Mouse (Mus musculus) 416B (cell line): ENCODE results near the gene Olfr993.

Source experiments
- DNase-seq: peaks from one replicate; pipeline ENCODE4 v3.0.0; 2011; ENCODE audit warnings: low read depth

The Olfr993 gene

GRCm38 (mm10) chr2:85414777-85415176 lies at the start of gene Olfr993:
TSS of gene Olfr993 (minus strand) at chr2:85414877.
- no peak for DNase-seq

DNA sequence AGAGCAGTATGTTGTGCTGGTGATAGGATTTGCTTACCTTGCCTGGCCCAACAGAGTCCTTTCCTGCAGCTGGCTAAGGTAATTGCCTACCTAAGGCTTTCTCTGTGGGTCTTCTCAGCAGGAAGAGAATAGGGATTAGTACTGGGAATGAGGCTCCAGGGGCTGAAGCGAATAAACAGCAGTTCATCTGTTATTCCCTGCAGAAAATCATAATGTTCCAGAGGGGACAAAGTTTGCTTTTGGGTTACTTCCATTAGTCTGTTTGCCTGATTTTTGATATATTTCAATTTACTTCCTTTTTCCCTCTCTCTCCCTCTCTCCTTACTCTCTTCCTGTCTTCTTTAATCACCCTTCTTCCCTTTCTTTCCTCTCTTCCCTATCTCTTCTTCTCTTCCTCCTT lies 28.9 kb upstream of the Olfr993 start, which contains the start of gene Olfr995:
Gene Olfr995, minus strand, starts transcription at position 101 of the 400 bp plus-strand sequence.
- no peak for DNase-seq

DNA sequence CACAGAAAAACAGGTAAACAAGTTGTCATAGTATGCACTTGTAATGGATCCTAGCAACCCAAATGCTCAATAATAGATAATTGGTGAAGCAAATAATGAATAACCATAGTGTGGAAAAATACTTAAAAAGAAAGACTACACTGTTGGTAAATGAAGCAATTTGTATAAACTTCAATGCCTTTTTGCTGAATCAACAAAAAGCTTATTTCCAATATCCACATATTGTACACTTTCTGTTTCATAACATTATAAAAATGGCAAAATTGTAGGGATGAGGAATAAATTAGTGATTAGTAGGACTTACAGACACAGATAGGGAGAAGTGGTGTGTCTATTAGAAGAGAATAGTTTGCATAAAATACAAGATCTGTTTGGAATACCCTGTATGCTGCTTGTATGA lies 27.9 kb upstream of the Olfr993 start:
- DNase-seq: no peak

DNA sequence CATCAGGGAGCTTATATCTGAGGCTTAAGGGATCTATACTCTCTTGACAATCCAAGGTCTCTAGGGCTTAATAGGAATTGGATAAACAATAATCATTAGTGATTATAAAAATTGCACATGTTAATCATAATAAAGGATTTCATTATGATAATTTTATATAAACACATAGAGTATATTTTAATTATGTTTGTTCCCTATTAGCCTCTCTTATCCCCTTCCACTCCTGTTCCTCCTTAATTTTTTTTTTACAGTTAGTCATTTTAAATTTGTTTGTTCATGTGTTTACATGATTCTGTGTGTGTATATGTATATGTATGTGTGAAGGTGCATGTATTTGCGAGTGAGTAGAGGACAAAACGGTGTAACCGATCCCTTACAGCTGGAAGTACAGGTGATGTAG lies 21.7 kb upstream of the Olfr993 start, which contains the start of gene Olfr994:
Gene Olfr994, minus strand, starts transcription at position 101 of the 400 bp plus-strand sequence.
- no peak for DNase-seq

GRCm38 (mm10) chr2:85425893-85426292 lies 11.2 kb upstream of the Olfr993 start:
- no peak for DNase-seq

DNA sequence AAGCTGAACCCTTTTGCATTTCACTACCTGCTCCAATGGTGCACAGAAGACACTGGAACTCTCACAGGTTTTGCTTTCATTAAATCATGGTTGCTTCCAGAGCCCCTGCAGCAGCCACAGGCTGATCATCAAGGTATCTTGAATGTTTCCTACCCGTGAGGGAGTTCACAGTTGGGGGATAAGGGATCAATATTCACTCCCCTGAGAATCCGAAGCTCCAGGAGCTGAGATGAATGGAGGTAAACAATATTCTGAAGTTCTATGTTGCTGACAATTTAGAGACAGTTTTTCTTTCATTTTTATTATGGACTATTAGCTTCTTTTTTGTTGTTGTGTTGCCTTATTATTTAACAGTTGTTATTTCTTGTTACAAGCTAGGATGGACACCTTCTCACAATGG lies 5.3 kb downstream of the Olfr993 start, which contains the start of gene Olfr992:
Gene Olfr992, minus strand, starts transcription at position 101 of the 400 bp plus-strand sequence.
- no peak for DNase-seq
